In genomic region chr13:24499505-24499904, GRCm38 (mm10) we compare ENCODE assay signal across 8 mouse cellular contexts.
A peak's percentile ranks its signal among the peaks of the same experiment; 100 is the strongest.
DNase-seq lines count a peak whose midpoint lies in the region; ATAC-seq and TF ChIP-seq lines count a peak whose summit lies in the region.

No protein-coding gene starts in this region.

- H3K4me2 ChIP-seq in limb, embryonic 14.5 days (replicated peaks; ENCODE audit: low read depth, low read length, severe bottlenecking): no peak overlapping the region

- peak; percentile 13 for TF ChIP-seq CTCF in C2C12 (IDR thresholded peaks at IDR 0.05; ENCODE audit: control insufficient read depth, insufficient read depth, insufficient read length)

- no peaks in the 10 kb centered on the region for H3K79me3 ChIP-seq in C2C12 (ENCODE audit: low read depth)

- H3K36me3 ChIP-seq in C2C12 (ENCODE audit: control insufficient read depth, insufficient read depth): no peaks in the 10 kb centered on the region
- no peaks in the 10 kb centered on the region for H3K36me3 ChIP-seq in limb, embryonic 14.5 days (ENCODE audit: control insufficient read depth, insufficient read depth, low read length)
- H3K36me3 ChIP-seq in midbrain, embryonic 10.5 days: no peaks in the 10 kb centered on the region

- H3K9ac ChIP-seq in limb, embryonic 14.5 days (ENCODE audit: low read depth, low read length, severe bottlenecking): no peak overlapping the region

- 42% methylated on average over 3 of the region's 3 CpGs for WGBS in limb, embryonic 14.5 days
- 41% methylated on average over 3 of the region's 3 CpGs for WGBS in midbrain, embryonic 10.5 days

- TF ChIP-seq POLR2A in limb, embryonic 14.5 days (IDR thresholded peaks at IDR 0.05; ENCODE audit: borderline replicate concordance, extremely low read depth, insufficient read depth, insufficient read length): no peak

- no peak overlapping the region for H3K27ac ChIP-seq in limb, embryonic 14.5 days (replicated peaks; ENCODE audit: low read depth, low read length)
- H3K27ac ChIP-seq in midbrain, embryonic 10.5 days (replicated peaks): no peak overlapping the region

- H3K79me2 ChIP-seq in C2C12 (ENCODE audit: control insufficient read depth, insufficient read depth): no peaks in the 10 kb centered on the region

- H3K4me1 ChIP-seq in limb, embryonic 14.5 days (ENCODE audit: control insufficient read depth, insufficient read depth, low read length): no peaks in the 10 kb centered on the region
- H3K4me1 ChIP-seq in midbrain, embryonic 10.5 days: peaks cover 7% of the 10 kb centered on the region

- intact Hi-C loops in heart, postnatal 25 days (cut with DNase I): loop anchor here (5.0 kb wide), 1 partner anchor 188 kb away; no protein-coding TSS in a partner anchor

- ATAC-seq in limb, embryonic 14.5 days (ENCODE audit: low FRiP score, low read depth): no peak

- peak; percentile 30 for DNase-seq in heart, postnatal 4 days
- DNase-seq in heart, postnatal 25 days (ENCODE audit: low spot score): no peak
- peak; percentile 59 for DNase-seq in T-cell, adult 2 months (ENCODE audit: low spot score)
- peak; percentile 35 for DNase-seq in limb, embryonic 14.5 days (ENCODE audit: low spot score)
- DNase-seq in retina, postnatal 1 day: peak; percentile 66
- DNase-seq in layer of hippocampus, postnatal 14 days (ENCODE audit: low spot score in 2 of 2): no peak
- no peak for DNase-seq in midbrain, embryonic 10.5 days (ENCODE audit: low spot score)

- H3K4me3 ChIP-seq in C2C12 (ENCODE audit: insufficient read depth, poor library complexity, severe bottlenecking): no peak overlapping the region
- H3K4me3 ChIP-seq in limb, embryonic 14.5 days (replicated peaks; ENCODE audit: low read length): no peak overlapping the region
- H3K4me3 ChIP-seq in midbrain, embryonic 10.5 days: no peak overlapping the region

- no peaks in the 10 kb centered on the region for H3K27me3 ChIP-seq in C2C12 (ENCODE audit: control insufficient read depth, insufficient read depth, insufficient read length)
- H3K27me3 ChIP-seq in limb, embryonic 14.5 days (ENCODE audit: control insufficient read depth, insufficient read depth, low read length): no peaks in the 10 kb centered on the region
- no peaks in the 10 kb centered on the region for H3K27me3 ChIP-seq in midbrain, embryonic 10.5 days (ENCODE audit: low read depth, poor library complexity, severe bottlenecking)

- H3ac ChIP-seq in C2C12 (ENCODE audit: control insufficient read depth, insufficient read length, low read depth): no peak overlapping the region

- H3K9me3 ChIP-seq in limb, embryonic 14.5 days (ENCODE audit: control insufficient read depth, low read length): no peaks in the 10 kb centered on the region
- H3K9me3 ChIP-seq in midbrain, embryonic 10.5 days (replicated peaks): no peaks in the 10 kb centered on the region

TF ChIP-seq in C2C12, 6 proteins besides CTCF, POLR2A, EP300 and RAD21:
- TF ChIP-seq MYOG (IDR thresholded peaks at IDR 0.05; ENCODE audit: control insufficient read depth, extremely low read depth, insufficient read length): no peak
- no peak for TF ChIP-seq MAX (IDR thresholded peaks at IDR 0.05)
- TF ChIP-seq CEBPB (IDR thresholded peaks at IDR 0.05; ENCODE audit: low read depth): no peak
- no peak for TF ChIP-seq USF1 (IDR thresholded peaks at IDR 0.05; ENCODE audit: low read depth)
- TF ChIP-seq FOSL1 (IDR thresholded peaks at IDR 0.05; ENCODE audit: insufficient read depth, low read length, poor library complexity, severe bottlenecking): no peak
- no peak for TF ChIP-seq MYOD1 (IDR thresholded peaks at IDR 0.05; ENCODE audit: control insufficient read depth, insufficient read length, low read depth)

Comparison
In these comparisons a context has a peak if more than half of its experiments do, and no peak if none do; other contexts are left out.
1. DNase-seq: peak in heart, postnatal 4 days (single experiment), T-cell, adult 2 months (single experiment), limb, embryonic 14.5 days (single experiment) and retina, postnatal 1 day (single experiment); none in heart, postnatal 25 days (single experiment), layer of hippocampus, postnatal 14 days (0 of 2) and midbrain, embryonic 10.5 days (single experiment).